Mouse (Mus musculus) megakaryocyte, embryonic 14.5 days (primary cell): ENCODE data around the gene Gmnn.
A peak's percentile ranks its signal among the peaks of the same experiment; 100 is the strongest.

Source experiments
- FLI1 ChIP-seq: IDR thresholded peaks from 2 replicates; pipeline ENCODE4 v1.6.1; 2012; ENCODE audit warnings: low read length, inconsistent platforms, mixed read lengths
- GATA1 ChIP-seq: IDR thresholded peaks from 3 replicates; pipeline ENCODE4 v1.6.1; 2012; ENCODE audit warnings: mixed read lengths, low read length, inconsistent platforms, borderline replicate concordance

GRCm38 (mm10) chr13:24761403-24762227 lies at the start of gene Gmnn:
- peak; percentile 57; the same call in 1 of the 2 replicates for TF ChIP-seq FLI1
- TF ChIP-seq GATA1: no peak
